Mouse (Mus musculus) brown adipose tissue, adult 24 weeks (tissue): ENCODE measurements around the gene Lrrn4cl. TPM values are rescaled to one million over a fixed set of nuclear protein-coding genes. Genes with fewer than 3 reads are reported as not detected.
"Not testable (repeated sequence)": the region's sequence is repeated elsewhere in the genome, so short reads cannot be mapped to it uniquely, and the experiment has no call there.

Experiments
- H3K27ac ChIP-seq: fragments of 200-500 bp; replicated peaks from 2 replicates; pipeline ENCODE4 v1.5.1; 2012; ENCODE audit warnings: low read depth, mild to moderate bottlenecking, low read length
- H3K4me1 ChIP-seq: fragments of 200-500 bp; 2 replicates; pipeline ENCODE4 v1.6.1; 2012; ENCODE audit warnings: low read length, mixed read lengths; ENCODE audit not compliant: control insufficient read depth, insufficient read depth, insufficient read length
- H3K4me3 ChIP-seq: fragments of 200-500 bp; 2 replicates; pipeline ENCODE4 v1.5.1; 2012; ENCODE audit warnings: low read depth, mild to moderate bottlenecking, low read length, moderate library complexity; ENCODE audit not compliant: insufficient read depth
- polyA plus RNA-seq: library from polyadenylated mRNA; stranded (reverse); fragments of >200 nt; gene quantifications from 2 replicates; pipeline ENCODE4 v1.2.4, GENCODE M21; 2012; ENCODE audit not compliant: missing spikeins, insufficient read depth, insufficient read length

Gene Lrrn4cl
- polyA plus RNA-seq, 1 experiment: 10.5 TPM

DNA sequence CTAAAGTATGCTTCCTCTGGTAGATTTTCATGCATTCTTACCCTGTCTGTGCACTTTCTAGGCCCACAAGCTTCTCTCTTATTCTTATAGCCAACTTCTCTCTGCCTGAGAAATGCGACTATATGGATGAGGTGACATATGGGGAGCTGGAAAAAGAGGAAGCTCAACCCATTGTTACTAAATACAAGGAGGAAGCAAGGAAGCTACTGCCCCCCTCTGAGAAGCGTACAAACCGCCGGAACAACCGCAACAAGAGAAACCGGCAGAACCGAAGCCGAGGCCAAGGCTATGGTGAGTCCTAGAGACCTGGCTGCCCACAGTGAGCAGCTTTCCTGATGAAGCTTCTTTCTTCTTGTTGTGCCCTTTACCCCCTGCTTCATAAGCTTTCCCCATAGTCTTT, 20.9 kb upstream of the Lrrn4cl start, which contains the start of gene AC129217.1:
TSS of gene AC129217.1 (plus strand) at position 114 of the 400 bp plus-strand sequence.
- no peaks in the 10 kb centered on the region for H3K4me1 ChIP-seq
- H3K27ac ChIP-seq: no peak within 1 kb of the TSS

DNA sequence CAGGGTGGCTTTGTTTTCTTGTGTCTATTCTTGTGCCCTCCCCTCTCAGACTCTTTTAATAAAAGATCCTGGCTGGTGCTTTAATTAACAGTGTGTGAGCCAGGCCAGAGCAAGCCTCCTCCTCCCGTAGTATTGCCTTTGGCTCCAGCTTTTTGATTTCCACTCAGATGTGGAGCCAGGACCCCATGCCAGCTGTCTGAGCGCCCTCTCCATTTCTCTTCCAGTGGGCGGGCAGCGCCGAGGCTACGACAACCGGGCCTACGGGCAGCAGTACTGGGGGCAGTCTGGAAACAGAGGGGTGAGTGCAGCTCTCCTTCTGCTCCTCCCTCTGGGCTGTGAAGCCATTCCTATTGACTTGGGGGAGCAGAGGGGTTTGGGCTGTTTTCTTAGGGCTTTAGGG, 19.9 kb upstream of the Lrrn4cl start:
- Histone ChIP-seq H3K4me1 (no peaks in the 10 kb centered on the region), H3K4me3 (no peak overlapping the region), H3K27ac (no peak overlapping the region)

More for the DNA sequence above, 20.9 kb upstream of the Lrrn4cl start, which contains the start of gene AC129217.1:
- H3K4me3 ChIP-seq: no peak within 1 kb of the TSS

DNA sequence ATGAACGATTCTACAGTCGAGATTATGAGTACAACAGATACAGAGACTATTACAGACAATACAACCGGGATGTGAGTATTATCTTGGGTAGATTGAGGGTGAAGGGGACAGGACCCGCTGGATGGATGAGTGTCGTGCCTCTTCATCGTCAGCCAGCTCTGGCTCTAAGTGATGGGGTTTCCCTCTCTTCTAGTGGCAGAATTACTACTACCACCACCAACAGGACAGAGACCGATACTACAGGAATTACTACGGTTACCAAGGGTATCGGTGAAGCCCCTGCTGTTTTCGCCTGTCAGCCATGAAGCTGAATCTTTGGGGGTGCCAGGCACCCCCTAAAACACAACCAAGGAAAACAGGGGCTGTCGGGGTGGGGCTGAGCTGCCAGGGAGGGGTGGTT, 19.3 kb upstream of the Lrrn4cl start:
- H3K4me3 ChIP-seq: no peak overlapping the region
- no peak overlapping the region for H3K27ac ChIP-seq
- no peaks in the 10 kb centered on the region for H3K4me1 ChIP-seq

DNA sequence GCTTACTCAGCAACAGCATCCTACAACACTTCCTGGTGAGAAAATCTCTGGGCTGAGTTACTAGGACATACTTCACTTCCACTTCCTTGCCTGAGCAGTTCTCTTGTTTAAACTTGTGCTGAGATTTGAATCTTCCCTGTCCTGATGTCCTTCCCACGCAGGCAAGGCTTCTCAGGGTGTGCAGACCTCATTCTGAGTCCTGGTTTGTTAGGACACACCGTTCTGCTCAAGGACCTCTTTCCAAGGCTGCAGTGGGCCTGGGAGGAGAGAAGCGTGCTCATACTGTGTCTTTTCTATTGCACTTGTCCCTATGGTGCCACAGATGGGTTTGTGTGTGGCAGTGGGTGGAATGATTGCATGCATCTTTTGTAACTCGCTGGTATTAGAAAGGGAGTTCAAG, 17.6 kb upstream of the Lrrn4cl start:
- Histone ChIP-seq H3K27ac (peak overlapping the region; percentile 45; the same call in 1 of the 2 replicates), H3K4me1 (no peaks in the 10 kb centered on the region), H3K4me3 (no peak overlapping the region)

DNA sequence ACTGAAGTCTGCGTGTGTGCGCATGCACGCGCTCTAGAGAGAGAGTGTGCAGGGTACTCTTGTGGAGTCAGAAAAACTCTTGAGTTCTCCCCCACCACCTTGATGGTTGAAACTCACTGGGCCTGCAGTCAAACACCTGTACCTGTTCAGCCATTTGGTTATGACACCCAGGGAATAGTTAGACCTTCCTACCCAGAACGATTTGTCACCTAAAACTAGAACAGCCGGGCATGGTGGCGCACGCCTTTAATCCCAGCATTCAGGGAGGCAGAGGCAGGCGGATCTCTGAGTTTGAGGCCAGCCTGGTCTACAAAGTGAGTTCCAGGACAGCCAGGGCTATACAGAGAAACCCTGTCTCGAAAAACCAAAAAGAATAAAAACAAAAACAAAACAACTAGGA, 14.2 kb upstream of the Lrrn4cl start:
- not testable (repeated sequence) for H3K27ac ChIP-seq, H3K4me3 ChIP-seq
- peaks cover 13% of the 10 kb centered on the region for H3K4me1 ChIP-seq

DNA sequence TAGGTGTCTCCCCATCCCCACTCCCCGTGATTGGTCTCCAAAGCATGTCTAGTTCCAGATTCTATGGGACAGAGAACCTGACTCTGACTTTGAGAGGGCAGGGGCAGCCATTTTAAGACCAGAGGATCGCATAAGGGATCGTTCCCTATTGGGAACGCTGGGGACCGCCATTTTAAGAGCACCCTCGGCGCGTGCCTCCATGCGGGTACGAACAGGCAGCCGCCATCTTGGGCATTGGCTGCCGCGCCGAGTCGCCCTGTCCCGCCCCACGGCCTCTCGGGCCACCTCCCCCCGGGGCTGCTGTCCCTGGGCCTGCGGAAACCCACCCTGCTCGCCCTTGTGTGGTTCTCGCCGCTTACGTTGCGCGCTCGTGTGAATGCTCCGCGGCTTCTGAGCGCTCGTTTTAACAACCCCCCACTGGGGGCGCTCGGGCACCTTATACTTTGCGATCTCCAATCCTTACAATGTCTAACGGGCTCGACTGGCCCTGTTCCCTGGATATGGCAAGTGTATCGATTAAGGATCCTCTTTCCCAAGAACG, 13.2 kb upstream of the Lrrn4cl start, which contains the start of gene Bscl2:
TSS of gene Bscl2 (plus strand) at position 217 of the 541 bp plus-strand sequence.
- Histone ChIP-seq H3K4me3 (peak within 1 kb of the TSS; percentile 72), H3K27ac (peak within 1 kb of the TSS; percentile 69)

DNA sequence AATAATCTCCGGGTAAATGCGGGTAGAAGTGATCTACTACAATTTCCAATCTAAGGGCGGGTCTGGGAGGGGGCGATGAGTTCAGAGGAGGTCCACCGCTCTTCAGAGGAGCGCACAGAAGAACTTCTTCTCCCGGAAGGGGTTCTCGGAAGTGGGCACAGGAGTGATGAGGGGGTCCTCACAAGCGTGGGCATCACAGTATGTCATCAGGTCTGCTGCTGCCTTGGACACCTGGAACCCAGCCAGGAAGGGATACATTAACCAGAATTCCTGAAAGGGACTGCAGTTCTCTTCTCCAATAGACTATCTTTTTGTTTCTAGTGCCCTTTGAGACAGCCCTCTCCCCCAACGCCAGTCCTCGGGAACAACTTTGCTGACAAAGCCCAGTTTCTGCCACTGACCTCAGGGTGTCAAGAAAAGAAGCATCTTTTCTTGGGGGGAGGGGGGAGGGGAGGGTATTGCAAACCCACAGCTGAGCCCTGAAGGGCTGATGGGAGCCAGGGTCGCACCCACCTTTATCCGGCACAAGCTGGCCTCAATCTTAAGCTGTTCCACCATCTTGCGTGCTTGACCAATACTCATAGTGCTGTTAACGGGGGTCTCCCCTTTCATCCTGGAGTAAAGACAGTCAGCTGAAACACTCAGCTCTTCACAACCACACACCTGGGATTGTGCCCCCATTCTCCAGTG, 12.4 kb upstream of the Lrrn4cl start:
- peaks cover 14% of the 10 kb centered on the region for H3K4me1 ChIP-seq
- peak overlapping the region; percentile 72 for H3K4me3 ChIP-seq
- H3K27ac ChIP-seq: peak overlapping the region; percentile 69

More for the DNA sequence above, 13.2 kb upstream of the Lrrn4cl start, which contains the start of gene Bscl2:
- peaks cover 14% of the 10 kb centered on the region for H3K4me1 ChIP-seq

DNA sequence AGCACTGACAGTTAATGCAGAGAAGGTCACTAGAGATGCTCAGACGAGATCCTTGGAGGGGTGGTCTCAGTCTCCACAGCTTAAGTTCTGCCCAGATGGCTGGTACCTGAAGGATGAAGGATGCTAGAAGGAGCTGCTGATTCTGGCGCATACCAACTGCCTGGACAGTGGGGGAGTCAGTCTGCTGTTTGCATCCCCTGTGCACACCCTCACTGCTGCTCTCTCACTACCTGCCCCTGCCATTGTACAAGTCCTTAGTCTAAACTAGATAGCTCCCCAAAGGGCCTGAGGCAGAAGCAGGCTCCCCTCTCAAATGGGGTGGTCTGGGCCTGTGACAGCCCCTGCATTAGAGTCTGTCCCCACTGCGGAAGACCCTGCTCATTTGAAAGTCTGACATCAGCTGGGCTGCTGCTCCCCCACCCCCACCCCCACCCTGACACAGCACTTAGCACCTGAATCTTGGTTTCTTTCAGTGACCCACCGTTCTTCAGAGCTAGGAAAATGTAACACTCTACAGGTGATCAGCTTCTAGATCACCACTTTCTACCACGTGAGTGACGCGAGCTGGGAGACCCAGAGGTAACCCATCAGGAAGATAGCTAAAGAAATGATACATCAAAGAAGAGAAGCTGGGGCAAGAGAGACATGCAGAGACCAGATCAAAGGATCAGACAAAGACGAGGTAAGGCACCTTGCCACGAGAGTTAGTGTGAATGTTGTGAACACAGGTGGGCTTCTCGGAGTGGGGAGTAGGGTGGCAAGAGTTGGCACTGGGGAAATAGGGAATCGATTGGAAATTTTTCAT, 11.3 kb upstream of the Lrrn4cl start, which contains the start of gene Gng3:
TSS of gene Gng3 (minus strand) at position 92 of the 805 bp plus-strand sequence.
- Histone ChIP-seq H3K27ac (peak within 1 kb of the TSS; percentile 69), H3K4me3 (peak within 1 kb of the TSS; percentile 72), H3K4me1 (peaks cover 14% of the 10 kb centered on the region)

DNA sequence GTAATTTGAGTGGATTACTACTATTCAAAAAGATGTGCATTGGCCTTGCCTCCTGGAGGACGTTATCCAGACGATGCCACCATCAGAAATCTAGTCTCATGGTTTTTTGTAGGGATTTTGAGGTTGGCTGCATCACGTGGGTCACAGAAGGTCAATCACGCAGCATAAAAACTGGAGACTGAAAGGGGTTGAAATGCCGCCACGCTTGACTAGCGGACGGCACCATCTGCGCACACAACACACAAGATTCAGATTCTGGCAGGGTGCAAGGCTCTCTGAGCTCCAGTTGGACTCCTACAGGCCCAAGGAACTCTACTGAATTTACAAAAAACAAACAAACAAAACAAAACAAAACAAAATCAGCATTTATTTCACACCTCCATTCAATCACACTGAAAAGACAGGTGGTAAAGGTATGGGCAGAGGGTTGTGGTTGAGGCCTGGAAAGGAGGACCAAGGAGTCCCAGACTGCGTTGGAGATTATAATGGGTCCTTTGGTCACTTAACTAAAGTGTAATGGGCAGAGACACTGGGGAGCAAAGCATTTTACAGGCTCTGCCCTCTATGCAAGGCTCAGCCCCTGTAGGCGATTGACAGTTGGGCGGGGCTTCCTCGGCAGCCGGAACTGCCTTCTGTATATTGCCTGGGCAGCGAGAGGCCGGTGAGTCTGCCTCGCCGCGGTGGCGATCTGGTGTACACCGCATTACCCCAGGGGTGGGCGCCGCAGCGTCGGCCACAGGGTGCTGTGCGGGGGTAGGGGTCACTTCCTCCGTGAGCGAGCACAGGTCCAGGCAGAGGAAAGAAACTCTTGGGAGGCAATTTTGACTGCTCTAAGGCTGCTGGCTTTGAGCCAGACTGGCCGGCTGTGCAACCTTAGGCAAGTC, 10.4 kb upstream of the Lrrn4cl start:
- H3K4me1 ChIP-seq: peaks cover 14% of the 10 kb centered on the region
- peak overlapping the region; percentile 92 for H3K4me3 ChIP-seq
- peak overlapping the region; percentile 86 for H3K27ac ChIP-seq

DNA sequence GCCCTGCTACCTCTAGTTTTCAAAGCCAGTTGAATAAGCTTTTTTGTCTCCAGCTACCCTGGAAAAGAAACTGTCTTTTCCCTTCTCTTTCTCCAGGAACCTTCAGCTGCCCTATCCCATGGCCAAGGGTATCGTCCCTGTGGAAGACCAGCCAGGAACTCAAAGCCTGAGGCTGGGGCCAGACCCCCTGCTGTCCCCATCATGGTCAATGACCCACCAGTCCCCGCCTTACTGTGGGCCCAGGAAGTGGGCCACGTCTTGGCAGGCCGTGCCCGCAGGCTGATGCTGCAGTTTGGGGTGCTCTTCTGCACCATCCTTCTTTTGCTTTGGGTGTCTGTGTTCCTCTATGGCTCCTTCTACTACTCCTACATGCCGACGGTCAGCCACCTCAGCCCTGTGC, 9.6 kb upstream of the Lrrn4cl start:
- Histone ChIP-seq H3K4me1 (peaks cover 14% of the 10 kb centered on the region), H3K27ac (peak overlapping the region; percentile 86), H3K4me3 (peak overlapping the region; percentile 92)

DNA sequence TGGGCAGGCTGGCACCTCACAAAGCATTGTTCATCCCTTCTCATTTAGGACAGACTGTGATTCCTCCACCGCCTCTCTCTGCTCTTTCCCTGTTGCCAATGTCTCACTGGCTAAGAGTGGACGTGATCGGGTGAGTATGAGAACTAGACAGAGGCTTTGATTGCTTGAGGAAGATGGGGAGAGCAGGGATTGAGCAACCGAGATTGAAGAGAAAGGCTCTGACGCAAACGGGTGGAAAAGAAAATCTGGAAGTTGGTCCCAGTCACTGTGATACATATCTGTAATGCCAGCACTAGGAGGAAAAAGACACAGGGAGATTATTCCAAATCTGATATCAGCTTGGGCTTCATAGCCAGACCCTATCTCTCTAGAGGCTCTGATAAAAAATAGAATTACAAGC, 7.6 kb upstream of the Lrrn4cl start:
- peak overlapping the region; percentile 78 for H3K27ac ChIP-seq
- H3K4me3 ChIP-seq: no peak overlapping the region
- H3K4me1 ChIP-seq: peaks cover 14% of the 10 kb centered on the region

DNA sequence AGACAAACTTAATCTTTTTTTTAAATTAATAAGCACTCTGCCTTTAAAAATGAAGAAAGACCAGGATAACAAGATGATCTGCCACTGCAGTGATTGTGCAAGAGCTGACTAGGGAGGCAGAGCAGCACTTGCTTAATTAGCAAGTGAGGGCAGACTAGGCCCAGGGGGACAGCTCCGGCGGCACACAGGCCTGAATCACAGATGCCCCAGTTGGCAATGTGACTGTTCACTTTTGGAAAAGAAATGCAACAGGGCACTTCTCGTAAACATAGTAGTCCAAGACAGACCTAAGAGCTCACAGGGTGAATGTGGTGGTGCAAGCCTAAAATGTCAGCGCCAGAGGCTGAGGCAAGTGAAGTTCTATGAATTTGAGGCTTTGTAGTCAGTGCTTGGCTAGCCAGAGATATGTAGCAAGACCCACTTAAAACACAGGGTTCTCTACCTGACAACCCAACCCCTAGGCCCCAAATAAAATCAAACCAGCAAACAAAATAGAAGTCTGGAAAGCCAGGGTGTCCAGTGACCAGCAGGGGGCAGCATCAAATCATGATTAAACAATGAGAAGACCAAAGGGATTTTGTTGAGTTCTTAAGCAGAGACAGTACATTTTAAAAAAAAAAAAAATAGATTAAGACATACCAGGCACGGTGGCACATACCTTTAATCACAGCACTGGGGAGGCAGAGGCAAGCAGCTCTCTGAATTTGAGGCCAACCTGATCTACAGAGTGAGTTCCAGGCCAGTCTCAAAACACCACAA, 6.0 kb upstream of the Lrrn4cl start:
- Histone ChIP-seq H3K4me3 (no peak overlapping the region), H3K27ac (peak overlapping the region; percentile 87), H3K4me1 (peaks cover 9% of the 10 kb centered on the region)

DNA sequence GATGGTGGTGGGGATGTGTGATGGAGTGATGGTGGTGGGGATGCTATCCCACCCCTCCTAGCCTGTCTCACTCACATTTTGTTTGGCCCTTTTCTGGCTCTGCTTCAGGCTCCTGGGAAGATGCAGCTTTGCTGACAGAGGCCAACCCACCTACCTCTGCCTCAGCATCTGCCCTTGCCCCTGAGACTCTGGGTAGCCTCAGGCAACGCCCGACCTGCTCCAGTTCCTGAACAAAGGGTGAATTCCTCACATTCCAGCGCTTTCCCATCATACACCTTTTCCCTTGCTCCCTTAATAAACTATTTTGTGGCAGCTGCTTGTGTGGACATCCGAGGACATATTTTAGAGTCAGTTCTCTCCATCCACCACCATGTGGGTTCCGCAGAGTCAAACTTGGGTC, 2.2 kb upstream of the Lrrn4cl start:
- no peak overlapping the region for H3K27ac ChIP-seq

DNA sequence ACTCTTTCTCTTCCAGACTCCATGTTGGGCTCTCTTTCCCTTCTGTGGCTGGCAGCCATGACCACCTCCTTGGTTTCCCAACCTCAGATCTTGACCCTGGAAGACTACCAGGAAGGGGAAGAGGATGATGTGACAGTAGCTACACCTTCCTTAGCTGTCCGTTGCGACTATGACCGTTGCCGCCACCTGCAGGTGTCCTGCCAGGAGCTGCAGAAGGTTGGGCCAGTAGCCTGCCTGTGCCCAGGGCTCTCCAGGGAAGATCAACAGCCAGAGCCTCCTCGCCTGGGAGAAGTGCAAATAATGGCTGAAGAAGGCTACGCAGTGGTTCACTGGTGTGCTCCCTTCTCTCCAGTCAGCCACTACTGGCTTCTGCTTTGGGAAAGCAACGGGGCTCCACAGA, 1.1 kb downstream of the Lrrn4cl start:
- peaks cover 4% of the 10 kb centered on the region; the same call in 1 of the 2 replicates for H3K4me1 ChIP-seq
- H3K27ac ChIP-seq: no peak overlapping the region
- peak overlapping the region; percentile 12 for H3K4me3 ChIP-seq

More for the DNA sequence above, 2.2 kb upstream of the Lrrn4cl start:
- H3K4me3 ChIP-seq: no peak overlapping the region
- peaks cover 4% of the 10 kb centered on the region; the same call in 1 of the 2 replicates for H3K4me1 ChIP-seq
